Mouse (Mus musculus): ENCODE data around the gene Lrig3. TPM values are rescaled to one million over a fixed set of nuclear protein-coding genes. Genes with fewer than 3 reads are reported as not detected.

Lrig3 gene
- total RNA-seq, 2 experiments from 2014 or later = 6.6 to 8.1 TPM

DNA sequence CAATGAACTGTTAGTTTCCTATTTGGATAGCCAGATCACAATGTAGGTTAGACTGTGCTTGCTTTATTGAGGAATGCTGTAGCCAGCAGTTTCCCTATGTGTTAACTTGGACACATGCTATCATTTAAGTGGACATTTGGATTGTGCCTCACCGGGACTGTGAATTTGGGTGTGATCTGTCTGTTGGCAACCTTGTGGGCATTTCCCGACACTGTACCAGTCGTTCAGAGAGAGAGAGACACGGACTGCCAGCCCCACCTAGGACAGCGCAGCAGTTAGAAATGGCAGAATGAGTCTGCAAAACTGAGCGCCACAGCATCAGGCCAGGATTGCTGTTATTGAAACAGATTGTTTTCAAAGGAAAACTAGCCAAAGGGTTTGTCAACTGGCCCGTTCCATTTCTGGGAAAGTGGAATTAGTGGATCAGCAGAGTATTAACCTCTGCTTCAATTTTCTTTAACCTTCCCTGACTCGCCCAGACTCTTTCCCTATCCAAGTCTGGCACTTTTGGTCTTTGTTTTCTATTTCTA is 35.0 kb downstream of the Lrig3 start:
- DNase-seq = no peak

DNA sequence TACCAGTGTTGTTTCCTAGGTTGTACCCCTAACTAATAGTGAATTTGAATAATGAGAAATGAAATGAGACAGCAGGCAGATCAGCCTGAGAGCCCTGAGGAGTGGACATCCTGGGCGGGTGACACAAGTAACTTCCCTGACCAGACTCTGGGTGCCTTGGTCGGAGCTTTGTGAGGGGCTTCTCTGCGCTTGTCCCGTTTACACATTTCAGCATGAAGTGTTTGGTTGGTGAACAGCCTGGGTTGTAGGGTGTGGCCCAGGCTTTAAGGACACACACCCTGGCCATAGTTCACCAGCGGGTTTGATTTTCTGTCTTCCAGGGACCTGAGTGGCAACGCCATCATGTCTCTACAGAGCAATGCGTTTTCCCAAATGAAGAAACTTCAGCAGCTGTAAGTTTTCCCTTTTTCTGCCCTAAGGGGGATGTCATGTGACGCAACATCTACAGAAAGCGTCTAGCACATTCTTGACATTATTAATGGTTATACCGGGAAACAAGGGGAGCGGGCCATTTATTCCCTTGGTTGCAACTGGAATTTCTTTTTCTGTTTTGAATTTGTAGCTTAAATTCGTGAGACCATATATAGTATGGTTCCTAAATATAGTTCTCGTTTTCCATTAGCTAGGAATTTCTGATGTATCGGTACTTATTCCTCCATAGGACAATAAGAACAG is 36.2 kb downstream of the Lrig3 start:
- DNase-seq = peak; percentile 10

DNA sequence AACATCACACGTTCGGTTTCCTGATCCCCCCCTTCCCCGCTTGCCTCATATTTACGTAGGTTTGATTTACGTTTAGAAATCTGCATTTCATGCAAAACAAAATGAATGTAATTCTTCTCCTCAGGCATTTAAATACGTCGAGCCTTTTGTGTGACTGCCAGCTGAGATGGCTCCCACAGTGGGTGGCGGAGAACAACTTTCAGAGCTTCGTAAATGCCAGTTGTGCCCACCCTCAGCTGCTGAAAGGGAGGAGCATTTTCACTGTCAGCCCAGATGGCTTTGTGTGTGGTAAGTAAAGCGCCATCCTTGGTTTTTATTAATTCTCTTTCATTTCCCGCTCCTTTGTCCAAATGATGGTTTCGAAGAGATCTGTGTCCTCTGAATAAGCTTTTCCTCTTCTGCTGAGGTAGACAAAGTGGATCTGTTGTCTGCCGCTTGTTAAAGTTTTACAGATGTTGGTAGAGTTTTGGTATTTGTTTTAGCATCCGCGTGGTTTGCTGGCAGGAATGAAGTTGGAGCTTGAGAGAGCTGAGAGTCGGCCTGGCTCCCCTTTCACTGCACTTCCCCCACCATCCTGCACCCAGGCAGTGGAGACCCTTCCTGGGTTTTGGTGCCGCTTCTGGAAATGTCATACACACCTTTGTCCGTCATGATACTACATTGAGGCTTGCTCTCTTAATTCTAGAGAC is 37.0 kb downstream of the Lrig3 start:
- no peak for DNase-seq

DNA sequence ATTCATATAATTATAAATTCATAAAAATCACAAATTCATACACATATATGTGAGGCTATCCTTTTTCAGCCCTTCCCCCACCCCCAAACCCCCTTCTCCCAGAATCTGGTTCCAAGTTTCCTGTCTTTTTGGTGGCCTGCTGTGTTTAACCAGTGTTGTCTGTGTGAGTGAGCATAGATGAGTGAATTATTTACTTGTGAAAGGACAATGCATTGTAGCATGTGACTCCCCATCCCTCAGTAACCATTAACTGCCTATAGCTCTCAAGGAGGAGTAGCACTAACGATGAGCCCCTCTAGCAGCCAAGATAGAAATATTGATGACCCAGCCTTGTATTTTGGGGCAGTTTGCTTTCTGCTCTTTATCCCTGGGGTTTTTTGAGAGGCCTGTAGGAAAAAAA is 37.9 kb downstream of the Lrig3 start:
- no peak for DNase-seq

DNA sequence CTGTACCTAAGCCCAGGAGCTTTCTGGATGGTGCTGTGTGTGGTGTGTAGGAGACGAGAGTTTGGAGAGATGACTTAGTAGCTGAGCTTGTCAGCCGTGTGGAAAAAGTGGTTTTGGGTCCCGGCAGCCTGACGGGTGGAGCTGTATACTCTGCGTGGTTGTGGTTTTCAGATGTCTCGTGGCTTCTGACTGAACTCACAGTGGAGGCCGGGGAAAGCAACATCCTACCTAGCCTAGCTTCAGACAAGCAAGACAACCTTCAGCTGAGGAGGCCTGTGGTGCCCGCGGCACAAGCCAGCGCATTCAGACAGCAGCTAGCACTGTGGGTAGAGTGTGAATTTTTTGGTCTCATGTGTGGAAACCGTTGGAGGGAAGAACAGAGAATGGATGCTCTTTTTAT is 47.7 kb downstream of the Lrig3 start:
- DNase-seq = no peak

DNA sequence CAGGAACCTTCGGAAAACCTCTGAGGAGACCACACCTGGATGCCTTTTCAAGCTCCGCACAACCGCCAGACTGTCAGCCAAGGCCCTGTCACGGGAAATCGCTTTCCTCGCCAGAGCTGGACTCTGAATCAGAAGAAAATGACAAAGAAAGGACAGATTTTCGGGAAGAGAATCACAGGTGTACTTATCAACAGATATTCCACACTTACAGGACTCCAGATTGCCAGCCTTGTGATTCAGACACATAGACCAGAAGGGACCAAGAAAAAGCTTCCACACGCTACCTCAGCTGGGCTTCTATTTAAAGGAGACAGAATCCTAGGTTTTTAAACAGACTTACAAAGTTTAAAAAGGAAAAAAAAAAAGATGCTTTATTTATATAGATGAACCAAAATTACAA is 48.7 kb downstream of the Lrig3 start:
- no peak for DNase-seq

DNA sequence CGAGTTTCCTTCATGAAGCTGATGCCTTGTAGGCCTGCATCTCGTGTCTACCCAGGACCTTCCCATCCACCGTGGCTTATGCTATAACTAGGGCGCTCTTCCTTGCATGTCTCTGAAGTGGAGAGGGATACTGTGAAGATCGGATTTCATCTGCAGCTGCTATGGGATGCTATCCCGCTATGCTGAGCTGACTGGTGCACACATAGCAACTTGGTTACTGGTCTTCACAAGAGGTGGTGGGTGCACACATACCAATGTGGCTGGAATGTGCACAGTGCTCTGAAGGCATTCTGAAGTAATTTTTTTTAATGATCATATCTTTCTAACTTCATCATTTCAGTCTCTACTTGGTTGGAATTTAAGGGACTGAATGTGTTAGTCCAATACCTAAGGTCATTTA is 49.7 kb downstream of the Lrig3 start:
- no peak for DNase-seq

- no peak for DNase-seq
Observed at GRCm38 (mm10) chr10:126019350-126019991, 53.5 kb downstream of the Lrig3 start.

- no peak for DNase-seq
Observed at GRCm38 (mm10) chr10:126028574-126029440, 62.8 kb downstream of the Lrig3 start.

DNA sequence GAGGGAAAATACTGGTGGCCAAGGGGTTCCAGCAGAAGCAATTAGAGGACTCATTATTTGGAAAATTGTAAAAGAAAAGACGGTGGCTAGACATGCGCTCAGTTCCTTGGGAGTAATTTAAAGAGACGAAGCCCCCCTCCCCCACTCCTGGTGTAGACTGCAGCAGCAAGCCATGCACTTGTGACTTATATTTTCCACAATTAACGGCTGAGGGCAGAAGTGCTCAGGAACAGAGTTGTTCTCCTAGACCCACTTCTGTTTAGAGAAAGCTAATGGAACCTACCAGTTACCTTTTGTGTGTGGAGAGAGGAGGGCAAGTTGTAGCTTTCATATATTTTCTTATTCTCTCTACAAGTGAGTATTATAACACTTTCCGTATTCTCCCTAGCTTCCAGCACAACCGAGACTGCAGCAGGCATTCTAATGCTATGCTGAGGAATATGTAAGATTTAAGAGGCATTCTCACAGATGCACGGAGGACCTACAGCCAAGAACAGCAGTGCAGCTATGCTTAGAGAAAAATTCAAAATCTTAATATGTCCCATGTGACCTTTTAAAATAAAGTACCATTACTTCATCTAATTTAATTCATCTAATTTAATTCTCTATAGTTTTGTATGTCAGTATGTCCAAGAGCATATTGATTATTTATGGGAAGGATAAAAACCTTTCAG is 63.6 kb downstream of the Lrig3 start:
- DNase-seq = no peak

DNA sequence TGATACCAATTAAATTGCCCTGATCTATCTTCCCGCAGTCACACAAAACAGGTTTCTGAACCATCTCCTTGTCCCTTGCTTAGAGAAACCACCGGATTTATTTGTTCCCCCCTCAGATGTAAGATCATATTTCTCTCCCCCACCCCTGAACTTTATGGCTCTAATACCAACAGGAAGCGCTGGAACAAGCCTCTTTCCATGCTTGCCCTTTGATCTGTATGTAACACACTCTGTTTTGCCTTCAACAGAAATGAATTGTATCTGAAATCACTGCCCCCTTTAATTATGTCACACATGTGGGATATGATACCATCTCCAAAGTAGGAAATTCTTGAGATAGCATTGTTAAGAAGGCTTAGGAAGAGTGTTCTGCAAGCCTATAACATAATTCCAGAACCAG is 90.9 kb downstream of the Lrig3 start:
- DNase-seq = no peak

- DNase-seq = no peak
Observed at GRCm38 (mm10) chr10:126062812-126063211, 96.8 kb downstream of the Lrig3 start.

Small RNAs within 50 kb of the gene (microRNA-seq; reads per million reads assigned to microRNA genes)
- gene Gm22183 = not detected

All from adrenal gland, postnatal 10 days (tissue).